ENCODE assay signal across 8 mouse cellular contexts in the genomic region with DNA sequence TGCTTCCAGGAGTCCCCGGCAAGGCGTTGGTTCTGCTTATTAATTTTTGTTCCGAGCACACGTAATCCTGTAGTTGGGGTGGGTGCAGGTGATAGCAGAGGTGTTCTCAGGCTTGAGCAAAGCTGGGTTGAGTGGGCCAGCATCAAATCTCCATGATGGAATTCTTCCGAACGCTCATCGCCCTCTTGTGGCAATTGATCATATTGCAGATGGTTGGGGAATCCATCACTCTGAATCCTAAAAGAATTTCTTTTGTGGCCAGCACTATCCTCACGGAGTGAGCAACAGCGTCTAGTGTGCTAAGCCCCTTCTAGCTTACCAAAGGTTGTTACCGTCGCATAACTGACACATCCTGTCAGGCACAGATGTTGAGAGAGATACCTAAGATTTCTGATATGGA. TPM values are rescaled to one million over a fixed set of nuclear protein-coding genes. Genes with fewer than 3 reads are reported as not detected.
DNase-seq lines count a peak whose midpoint lies in the region; ATAC-seq and TF ChIP-seq lines count a peak whose summit lies in the region.

No protein-coding gene starts in this region.

- peaks cover 2% of the 10 kb centered on the region; the same call in 1 of the 2 replicates for H3K4me1 ChIP-seq in liver, embryonic 11.5 days (replicated peaks; ENCODE audit: control insufficient read depth, insufficient read depth, low read length)
- H3K4me1 ChIP-seq in neural tube, embryonic 14.5 days (ENCODE audit: control insufficient read depth, insufficient read depth, low read length), result no peaks in the 10 kb centered on the region

- H3K27ac ChIP-seq in liver, embryonic 11.5 days (ENCODE audit: low read depth, low read length), result no peak overlapping the region
- H3K27ac ChIP-seq in neural tube, embryonic 14.5 days (ENCODE audit: low read depth, low read length), result no peak overlapping the region

- H3K27me3 ChIP-seq in liver, embryonic 11.5 days (replicated peaks; ENCODE audit: control insufficient read depth, insufficient read depth, low read length), result no peaks in the 10 kb centered on the region
- H3K27me3 ChIP-seq in neural tube, embryonic 14.5 days (ENCODE audit: control insufficient read depth, insufficient read depth, low read length), result no peaks in the 10 kb centered on the region

- H3K4me2 ChIP-seq in liver, embryonic 11.5 days, result no peak overlapping the region
- no peak overlapping the region for H3K4me2 ChIP-seq in neural tube, embryonic 14.5 days (ENCODE audit: low read depth, low read length)

- no peaks in the 10 kb centered on the region for H3K36me3 ChIP-seq in liver, embryonic 11.5 days (ENCODE audit: control insufficient read depth, insufficient read depth, low read length)
- no peaks in the 10 kb centered on the region for H3K36me3 ChIP-seq in neural tube, embryonic 14.5 days (ENCODE audit: control insufficient read depth, insufficient read depth, low read length)

- H3K9me3 ChIP-seq in liver, embryonic 11.5 days (ENCODE audit: control insufficient read depth, low read length), result no peaks in the 10 kb centered on the region
- no peaks in the 10 kb centered on the region for H3K9me3 ChIP-seq in neural tube, embryonic 14.5 days (ENCODE audit: control insufficient read depth, low read length)

- TF ChIP-seq CTCF in brain, embryonic 14.5 days (IDR thresholded peaks at IDR 0.05; ENCODE audit: borderline replicate concordance, extremely low read depth, insufficient read depth, insufficient read length), result peak; percentile 83

- no peak overlapping the region for H3K9ac ChIP-seq in liver, embryonic 11.5 days (ENCODE audit: low read depth, low read length)
- H3K9ac ChIP-seq in neural tube, embryonic 14.5 days (replicated peaks; ENCODE audit: low read depth, low read length), result no peak overlapping the region

- 14% methylated on average over 11 of the region's 11 CpGs for WGBS in liver, embryonic 11.5 days
- WGBS in neural tube, embryonic 14.5 days, result 13% methylated on average over 11 of the region's 11 CpGs

- TF ChIP-seq POLR2A in brain, embryonic 14.5 days (IDR thresholded peaks at IDR 0.05; ENCODE audit: borderline replicate concordance, extremely low read depth, insufficient read depth, insufficient read length, poor library complexity, severe bottlenecking), result no peak

- DNase-seq in ovary, postnatal 10 days (ENCODE audit: low spot score), result peak; percentile 38
- DNase-seq in ovary, adult 18-20 months (ENCODE audit: low spot score), result no peak
- peak; percentile 84 for DNase-seq in brain, embryonic 14.5 days (ENCODE audit: low read depth)
- peak; percentile 19 for DNase-seq in fibroblast of lung, adult 2 months (ENCODE audit: low read depth)
- peak; percentile 74 for DNase-seq in hindlimb bud, embryonic 11.5 days (ENCODE audit: extremely low spot score, low read depth, low spot score)
- DNase-seq in liver, embryonic 11.5 days (ENCODE audit: low spot score), result peak; percentile 44
- DNase-seq in urinary bladder, postnatal 14 days (ENCODE audit: low spot score), result peak; percentile 70

- ATAC-seq in liver, embryonic 11.5 days (replicated peaks; ENCODE audit: low FRiP score), result no peak
- peak; percentile 75 for ATAC-seq in neural tube, embryonic 14.5 days (ENCODE audit: low read depth)

- no peak overlapping the region for H3K4me3 ChIP-seq in liver, embryonic 11.5 days (ENCODE audit: low read depth, low read length)
- no peak overlapping the region for H3K4me3 ChIP-seq in neural tube, embryonic 14.5 days (ENCODE audit: low read depth, low read length)

RNA-seq across cellular contexts. Expression of a gene that starts 14.4 kb away (rescaled TPM):
- polyA plus RNA-seq in brain, embryonic 14.5 days (2012; rRNA removed), result 10.6 and 17.0 TPM in 2 replicates
- polyA plus RNA-seq in liver, embryonic 11.5 days (2014; fragmentation: Nextera tagmentation; extraction: Ambion mirVana), result 8.9 and 10.0 TPM in 2 replicates
- polyA plus RNA-seq in neural tube, embryonic 14.5 days (2014; fragmentation: Nextera tagmentation; extraction: Ambion mirVana), result 41.3 and 41.4 TPM in 2 replicates

RNA-seq across cellular contexts. Expression of a gene that starts 18.5 kb away (rescaled TPM):
- not detected in 2 replicates for polyA plus RNA-seq in brain, embryonic 14.5 days (2012; rRNA removed)
- polyA plus RNA-seq in liver, embryonic 11.5 days (2014; fragmentation: Nextera tagmentation; extraction: Ambion mirVana), result not detected in 2 replicates
- polyA plus RNA-seq in neural tube, embryonic 14.5 days (2014; fragmentation: Nextera tagmentation; extraction: Ambion mirVana), result not detected in 2 replicates

RNA-seq across cellular contexts. Expression of a gene that starts 46.4 kb away (rescaled TPM):
- polyA plus RNA-seq in brain, embryonic 14.5 days (2012; rRNA removed), result 0.21 and 0.94 TPM in 2 replicates
- 1.9 and 2.0 TPM in 2 replicates for polyA plus RNA-seq in liver, embryonic 11.5 days (2014; fragmentation: Nextera tagmentation; extraction: Ambion mirVana)
- 0.37 and 0.67 TPM in 2 replicates for polyA plus RNA-seq in neural tube, embryonic 14.5 days (2014; fragmentation: Nextera tagmentation; extraction: Ambion mirVana)
